Mouse (Mus musculus) erythroid progenitor cell, adult 5-6 weeks (primary cell): ENCODE results near the gene Hnrnpab. TPM values are rescaled to one million over a fixed set of nuclear protein-coding genes. Genes with fewer than 3 reads are reported as not detected.

ENCODE experiments used
- ATAC-seq: replicated peaks from 2 replicates; pipeline ENCODE4 v1.8.0; 2016; ENCODE audit warnings: moderate number of reproducible peaks, mild to moderate bottlenecking, moderate TSS enrichment, inconsistent platforms; ENCODE audit not compliant: poor library complexity, low FRiP score, severe bottlenecking
- total RNA-seq, 2 experiments: library from RNA; stranded (forward) in 1 of 2; stranded (reverse) in 1 of 2; fragments of 150-400 nt in 1 of 2; fragments of 186-747, 209-891 nt in 1 of 2; gene quantifications; 2 replicates each; pipeline versions ENCODE4 v1.2.3 to v1.2.4; 2015 to 2017; ENCODE audit warnings: low replicate concordance in 2 of 2

Hnrnpab gene
- total RNA-seq (2015; ENCODE audit: low replicate concordance): 250 and 265 TPM in 2 replicates
- total RNA-seq (2017; ENCODE audit: low replicate concordance): 313 and 505 TPM in 2 replicates

GRCm38 (mm10) chr11:51606447-51607095, at the start of gene Hnrnpab:
Gene Hnrnpab (minus strand): TSS chr11:51606847.
- ATAC-seq: peak; percentile 81

- ATAC-seq: no peak
These were observed 48.2 kb upstream of the Hnrnpab start for GRCm38 (mm10) chr11:51654891-51655290.

- ATAC-seq: no peak
These were observed 47.1 kb upstream of the Hnrnpab start for GRCm38 (mm10) chr11:51653736-51654135.

- ATAC-seq: no peak
These were observed 46.3 kb upstream of the Hnrnpab start for GRCm38 (mm10) chr11:51652889-51653418.

GRCm38 (mm10) chr11:51650691-51651515, 44.3 kb upstream of the Hnrnpab start, which contains the start of the genes N4bp3 and D930048N14Rik:
Gene N4bp3 (minus strand): TSS chr11:51650842.
Gene D930048N14Rik (plus strand): TSS chr11:51650954.
- no peak for ATAC-seq

GRCm38 (mm10) chr11:51650261-51650660, 43.6 kb upstream of the Hnrnpab start:
- no peak for ATAC-seq

- ATAC-seq: no peak
These were observed 43.2 kb upstream of the Hnrnpab start for GRCm38 (mm10) chr11:51649889-51650199.

GRCm38 (mm10) chr11:51649111-51649888, 42.7 kb upstream of the Hnrnpab start:
- no peak for ATAC-seq

- no peak for ATAC-seq
These were observed 41.9 kb upstream of the Hnrnpab start for GRCm38 (mm10) chr11:51648566-51648965.

- ATAC-seq: no peak
These were observed 40.4 kb upstream of the Hnrnpab start for GRCm38 (mm10) chr11:51646751-51647667.

- no peak for ATAC-seq
These were observed 39.6 kb upstream of the Hnrnpab start for GRCm38 (mm10) chr11:51646245-51646644.

GRCm38 (mm10) chr11:51645293-51645692, 38.6 kb upstream of the Hnrnpab start:
- no peak for ATAC-seq

- no peak for ATAC-seq
These were observed 37.6 kb upstream of the Hnrnpab start for GRCm38 (mm10) chr11:51644217-51644616.

GRCm38 (mm10) chr11:51643761-51644160, 37.1 kb upstream of the Hnrnpab start:
- ATAC-seq: no peak

GRCm38 (mm10) chr11:51643202-51643601, 36.6 kb upstream of the Hnrnpab start:
- no peak for ATAC-seq

- no peak for ATAC-seq
These were observed 34.1 kb upstream of the Hnrnpab start for GRCm38 (mm10) chr11:51640748-51641147.

GRCm38 (mm10) chr11:51638497-51638896, 31.9 kb upstream of the Hnrnpab start:
- no peak for ATAC-seq

GRCm38 (mm10) chr11:51637971-51638414, 31.3 kb upstream of the Hnrnpab start:
- ATAC-seq: no peak

GRCm38 (mm10) chr11:51636323-51636684, 29.7 kb upstream of the Hnrnpab start:
- ATAC-seq: peak; percentile 81
